Mouse (Mus musculus) spleen, adult 2 months (tissue): ENCODE data around the gene 2010300C02Rik.

Source experiments
- CTCF ChIP-seq: fragments of 200-500 bp; IDR thresholded peaks from 2 replicates; pipeline ENCODE4 v1.5.1; 2011; ENCODE audit warnings: mild to moderate bottlenecking, inconsistent platforms; ENCODE audit not compliant: insufficient read depth, insufficient read length, insufficient replicate concordance; ENCODE audit errors: extremely low read depth
- POLR2A ChIP-seq: fragments of 200-500 bp; IDR thresholded peaks from 2 replicates; pipeline ENCODE4 v1.6.1; 2011; ENCODE audit warnings: low read depth, low read length, inconsistent platforms

- no peak for TF ChIP-seq POLR2A
- no peak for TF ChIP-seq CTCF
Observed at GRCm38 (mm10) chr1:37694417-37694816, 25.5 kb downstream of the 2010300C02Rik start.
